Mouse (Mus musculus) lung, postnatal 0 days (tissue): ENCODE measurements around the gene Ptpn13. TPM values are rescaled to one million over a fixed set of nuclear protein-coding genes. Genes with fewer than 3 reads are reported as not detected.

ENCODE experiments used
- ATAC-seq: fragments of 200-750 bp; cut with Nextera tagmentation; 2 replicates; pipeline ENCODE4 v1.8.0; 2017; ENCODE audit warnings: moderate library complexity
- DNase-seq: peaks from one replicate; pipeline ENCODE4 v3.0.0-alpha.2; 2016; ENCODE audit warnings: low spot score
- H3K27ac ChIP-seq: fragments of 300-500 bp; sonication (generic); 2 replicates; pipeline ENCODE4 v1.5.1; 2014; ENCODE audit warnings: antibody characterized with exemption, mild to moderate bottlenecking, low read length, mixed read lengths
- H3K27me3 ChIP-seq: fragments of 300-500 bp; sonication (generic); replicated peaks from 2 replicates; pipeline ENCODE4 v1.6.1; 2014; ENCODE audit warnings: low read length, mixed read lengths; ENCODE audit not compliant: insufficient read depth
- H3K36me3 ChIP-seq: fragments of 300-500 bp; sonication (generic); 2 replicates; pipeline ENCODE4 v1.6.1; 2014; ENCODE audit warnings: low read length, mixed read lengths; ENCODE audit not compliant: insufficient read depth
- H3K4me1 ChIP-seq: fragments of 300-500 bp; sonication (generic); 2 replicates; pipeline ENCODE4 v1.6.1; 2014; ENCODE audit warnings: antibody characterized with exemption, low read depth, low read length, mixed read lengths; ENCODE audit not compliant: insufficient read depth
- H3K4me2 ChIP-seq: fragments of 300-500 bp; sonication (generic); replicated peaks from 2 replicates; pipeline ENCODE4 v1.6.1; 2014; ENCODE audit warnings: low read depth, mild to moderate bottlenecking, low read length, moderate library complexity, mixed read lengths
- H3K4me3 ChIP-seq: fragments of 300-500 bp; sonication (generic); 2 replicates; pipeline ENCODE4 v1.5.1; 2014; ENCODE audit warnings: low read depth, low read length
- H3K9ac ChIP-seq: fragments of 300-500 bp; sonication (generic); replicated peaks from 2 replicates; pipeline ENCODE4 v1.6.1; 2014; ENCODE audit warnings: low read depth, mild to moderate bottlenecking
- H3K9me3 ChIP-seq: fragments of 300-500 bp; sonication (generic); 2 replicates; pipeline ENCODE4 v1.6.1; 2016; ENCODE audit warnings: low read length, mixed read lengths
- CTCF ChIP-seq: IDR thresholded peaks from 2 replicates; pipeline ENCODE4 v1.5.1; 2016; ENCODE audit warnings: antibody characterized with exemption, mild to moderate bottlenecking
- EP300 ChIP-seq: IDR thresholded peaks from 2 replicates; pipeline ENCODE4 v1.6.1; 2016; ENCODE audit warnings: antibody characterized with exemption, mild to moderate bottlenecking, control low read depth
- WGBS: fragments of 180-500 bp; shearing (Covaris S2); extraction: QIAGEN DNeasy Blood & Tissue Kit; methylation state at CpG from one replicate; pipeline ENCODE4 v1.1.7; 2014; 5-methylcytosine and 5-hydroxymethylcytosine counted together
- polyA plus RNA-seq: library from polyadenylated mRNA; unstranded; fragments of >200 nt; fragmentation: Nextera tagmentation; extraction: Ambion mirVana; gene quantifications from 2 replicates; pipeline ENCODE4 v1.2.1, GENCODE M21; 2015

Gene Ptpn13
- polyA plus RNA-seq, 1 experiment from 2014 or later, result 8.9 TPM

DNA sequence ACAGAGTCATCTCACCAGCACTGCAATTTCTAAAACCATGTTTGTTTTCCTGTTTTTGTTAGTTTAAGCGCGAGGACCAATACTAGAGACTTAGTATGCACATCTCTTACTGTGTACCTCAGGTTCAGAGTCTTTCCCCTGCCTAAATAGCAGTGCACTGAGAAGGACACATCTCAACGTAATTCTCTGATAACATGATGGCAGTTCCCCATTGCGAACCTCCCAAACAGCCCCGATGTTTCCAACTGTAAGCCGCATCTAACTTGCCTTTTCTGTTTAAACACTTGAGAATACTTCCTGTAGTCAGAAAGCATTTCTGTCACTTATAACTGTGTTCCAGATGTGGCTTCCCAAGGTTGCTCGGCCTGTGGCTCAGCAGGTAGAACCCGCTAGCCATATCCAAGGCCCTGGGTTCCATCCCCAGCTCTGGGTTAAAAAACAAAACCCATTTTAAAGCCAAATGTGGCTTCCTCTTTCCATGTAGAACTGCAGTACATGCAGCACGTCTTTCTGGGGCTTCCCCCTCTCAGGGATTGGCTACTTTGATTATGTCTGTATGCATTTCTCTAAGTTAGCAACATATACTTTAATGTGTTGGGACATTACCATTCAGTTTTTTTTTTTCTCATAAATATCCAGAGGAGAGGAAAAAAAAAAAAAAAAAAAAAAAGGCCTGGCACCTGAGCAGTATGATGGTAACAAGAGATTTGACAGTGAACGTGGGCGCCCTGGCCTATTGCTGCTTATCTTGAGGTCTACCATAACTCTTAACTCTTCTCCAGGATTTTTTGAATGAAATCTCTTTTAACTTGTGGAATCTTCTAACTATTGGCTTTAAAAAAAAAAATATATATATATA lies 15.7 kb downstream of the Ptpn13 start:
- DNase-seq (no peak), ATAC-seq (no peak)
- Histone ChIP-seq H3K27me3 (no peaks in the 10 kb centered on the region), H3K4me3 (no peak overlapping the region), H3K9me3 (no peaks in the 10 kb centered on the region), H3K4me1 (peaks cover 4% of the 10 kb centered on the region; the same call in 1 of the 2 replicates), H3K9ac (no peak overlapping the region), H3K4me2 (no peak overlapping the region), H3K36me3 (no peaks in the 10 kb centered on the region), H3K27ac (no peak overlapping the region)
- WGBS, result 78% methylated on average over 11 of the region's 11 CpGs
- TF ChIP-seq EP300, result no peak
- no peak for TF ChIP-seq CTCF

DNA sequence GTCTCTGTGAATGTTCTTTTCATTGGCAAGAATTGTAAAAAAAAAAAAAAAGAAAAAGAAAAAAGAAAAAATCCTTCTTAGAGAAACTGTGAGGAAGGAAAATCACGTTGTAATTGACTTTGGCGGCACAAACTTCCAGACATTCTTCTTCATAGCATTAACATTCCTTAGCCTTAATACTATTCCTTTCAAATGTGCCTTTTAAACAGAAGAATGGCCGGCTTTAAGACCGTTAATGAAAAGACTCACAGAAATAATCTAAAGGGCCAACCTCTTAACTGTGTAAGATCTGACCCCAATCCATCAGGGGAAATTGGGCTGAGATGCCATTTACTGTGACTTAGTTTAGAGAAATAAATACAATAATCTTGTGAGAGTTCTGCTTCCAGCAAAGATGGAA lies 16.7 kb downstream of the Ptpn13 start:
- no peak overlapping the region for H3K4me2 ChIP-seq
- H3K27ac ChIP-seq, result no peak overlapping the region
- no peak overlapping the region for H3K9ac ChIP-seq
- no peaks in the 10 kb centered on the region for H3K36me3 ChIP-seq
- no peak overlapping the region for H3K4me3 ChIP-seq
- H3K27me3 ChIP-seq, result no peaks in the 10 kb centered on the region
- H3K4me1 ChIP-seq, result 0 out of 2 replicates have a peak, but pooled peaks cover 2% of the 10 kb centered on the region
- 39% methylated on average over 4 of the region's 4 CpGs for WGBS
- H3K9me3 ChIP-seq, result no peaks in the 10 kb centered on the region
- DNase-seq (no peak), ATAC-seq (no peak)
- no peak for TF ChIP-seq EP300
- TF ChIP-seq CTCF, result no peak

DNA sequence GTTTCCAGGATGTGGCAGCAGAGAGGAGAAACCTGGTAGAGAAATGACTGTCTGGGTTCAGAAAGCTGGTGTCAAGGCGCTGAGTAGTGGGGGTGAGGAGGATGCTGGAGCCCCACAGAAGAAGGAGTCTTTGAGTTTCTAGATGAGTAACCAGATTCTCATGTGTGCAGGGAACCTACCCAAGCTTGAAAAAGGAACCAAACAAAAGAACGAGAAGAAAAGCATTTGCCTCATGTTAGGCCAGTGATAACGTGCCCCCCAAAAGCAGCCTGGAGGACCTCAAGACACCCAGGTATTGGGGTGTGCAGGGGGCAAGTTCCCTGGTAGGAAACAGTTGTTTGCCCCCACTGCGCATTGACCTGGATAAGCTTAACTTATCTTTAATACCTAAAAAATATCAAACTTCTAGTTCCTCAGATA lies 17.3 kb downstream of the Ptpn13 start:
- no peaks in the 10 kb centered on the region for H3K27me3 ChIP-seq
- no peak overlapping the region for H3K4me2 ChIP-seq
- no peaks in the 10 kb centered on the region for H3K36me3 ChIP-seq
- WGBS, result 83% methylated on average over 4 of the region's 4 CpGs
- no peak for TF ChIP-seq EP300
- TF ChIP-seq CTCF, result no peak
- no peaks in the 10 kb centered on the region for H3K4me1 ChIP-seq
- ATAC-seq (no peak), DNase-seq (no peak)
- no peaks in the 10 kb centered on the region for H3K9me3 ChIP-seq
- H3K4me3 ChIP-seq, result no peak overlapping the region
- no peak overlapping the region for H3K9ac ChIP-seq
- no peak overlapping the region for H3K27ac ChIP-seq

DNA sequence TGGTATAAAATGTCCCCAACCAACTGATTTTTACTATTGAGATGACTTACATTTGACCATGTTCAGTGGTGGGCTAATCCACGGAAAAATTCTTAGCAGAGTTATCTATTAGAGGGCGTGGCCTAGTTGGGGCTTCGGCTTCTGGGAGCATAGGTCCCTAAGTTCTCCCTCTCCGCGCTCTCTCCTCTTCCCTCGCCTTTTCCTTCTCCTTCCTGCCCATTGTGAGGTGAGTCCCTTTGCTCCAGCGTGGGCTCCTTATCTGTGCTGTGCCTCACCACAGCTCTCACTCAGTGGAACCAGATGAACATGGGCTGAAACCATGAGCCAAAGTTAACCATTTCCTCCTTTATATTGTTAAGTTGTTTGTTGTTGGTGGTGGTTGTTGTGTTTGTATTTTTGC lies 17.9 kb downstream of the Ptpn13 start:
- no peak for TF ChIP-seq CTCF
- no peak for TF ChIP-seq EP300
- H3K4me1 ChIP-seq, result no peaks in the 10 kb centered on the region
- H3K36me3 ChIP-seq, result no peaks in the 10 kb centered on the region
- no peaks in the 10 kb centered on the region for H3K9me3 ChIP-seq
- DNase-seq (no peak), ATAC-seq (no peak)
- no peaks in the 10 kb centered on the region for H3K27me3 ChIP-seq
- no peak overlapping the region for H3K27ac ChIP-seq
- no peak overlapping the region for H3K4me3 ChIP-seq
- H3K9ac ChIP-seq, result no peak overlapping the region
- H3K4me2 ChIP-seq, result no peak overlapping the region
- WGBS, result 70% methylated on average over 7 of the region's 7 CpGs

DNA sequence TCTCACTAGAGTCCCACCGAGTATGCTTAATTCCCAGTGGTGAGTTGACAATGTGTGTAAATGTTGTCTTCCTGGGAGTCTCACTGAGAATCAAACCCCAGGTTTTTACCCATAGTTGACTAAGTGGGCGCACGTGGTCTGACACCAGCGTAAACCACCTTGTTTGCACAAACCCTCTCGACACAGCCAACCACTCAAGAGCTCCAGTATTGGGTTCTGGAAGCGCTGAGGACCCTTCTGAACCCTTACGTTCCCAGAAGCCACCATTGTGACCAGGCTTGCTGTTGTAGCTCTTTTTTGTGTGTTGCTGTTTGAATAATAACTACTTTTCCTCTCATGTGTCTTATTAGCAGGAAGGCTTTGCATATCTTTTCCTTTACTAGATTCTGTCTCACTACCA lies 20.4 kb downstream of the Ptpn13 start:
- H3K36me3 ChIP-seq, result no peaks in the 10 kb centered on the region

DNA sequence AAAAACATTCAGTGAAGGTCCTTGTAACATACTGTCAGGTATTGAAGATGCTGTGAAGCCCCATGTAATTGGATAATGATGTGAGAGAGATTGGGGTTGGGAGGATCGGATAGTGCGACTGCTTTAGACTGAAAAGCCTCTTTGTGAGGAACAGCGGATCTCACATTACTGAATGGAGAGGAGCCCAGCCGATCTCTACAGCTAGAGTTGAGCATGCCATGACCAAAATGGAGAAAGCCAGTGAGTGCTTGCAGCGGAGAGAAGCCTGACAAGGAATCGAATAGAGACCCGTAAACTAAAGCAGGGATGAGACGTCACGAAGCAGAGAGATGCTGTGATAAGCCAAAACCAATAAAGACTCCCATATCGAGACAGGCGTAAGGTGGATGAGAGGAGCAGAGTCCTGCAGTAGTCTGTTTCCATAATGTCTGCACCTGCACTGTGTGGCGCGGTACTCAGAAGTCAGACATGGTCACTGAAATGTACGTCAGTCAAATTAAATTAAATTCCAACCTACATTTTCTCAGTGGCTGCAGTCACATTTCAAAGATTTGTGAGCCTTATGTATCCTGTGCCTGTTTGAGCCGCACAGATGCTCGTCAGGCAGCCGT lies 22.9 kb downstream of the Ptpn13 start:
- ATAC-seq (no peak), DNase-seq (no peak)
- Histone ChIP-seq H3K27ac (no peak overlapping the region), H3K4me2 (no peak overlapping the region), H3K4me3 (no peak overlapping the region), H3K4me1 (no peaks in the 10 kb centered on the region), H3K27me3 (no peaks in the 10 kb centered on the region), H3K9me3 (peaks cover 4% of the 10 kb centered on the region; the same call in 1 of the 2 replicates), H3K9ac (no peak overlapping the region), H3K36me3 (no peaks in the 10 kb centered on the region)
- 89% methylated on average over 17 of the region's 17 CpGs for WGBS
- TF ChIP-seq EP300 (no peak), CTCF (no peak)

More for the DNA sequence above, 20.4 kb downstream of the Ptpn13 start:
- H3K4me3 ChIP-seq, result no peak overlapping the region
- ATAC-seq (peak; percentile 57), DNase-seq (no peak)
- no peaks in the 10 kb centered on the region for H3K27me3 ChIP-seq
- no peak overlapping the region for H3K27ac ChIP-seq
- no peak overlapping the region for H3K4me2 ChIP-seq
- no peak overlapping the region for H3K9ac ChIP-seq
- WGBS, result 57% methylated on average over 7 of the region's 7 CpGs
- no peaks in the 10 kb centered on the region for H3K9me3 ChIP-seq
- H3K4me1 ChIP-seq, result no peaks in the 10 kb centered on the region
- no peak for TF ChIP-seq CTCF
- TF ChIP-seq EP300, result 0 out of 2 replicates have a peak, but pooled peaks have one; percentile 11
